Mouse (Mus musculus): ENCODE measurements around the gene Cap2. TPM values are rescaled to one million over a fixed set of nuclear protein-coding genes. Genes with fewer than 3 reads are reported as not detected.
A peak's percentile ranks its signal among the peaks of the same experiment; 100 is the strongest.

Cap2 gene
- polyA plus RNA-seq, 1 experiment from 2014 or later = 9.2 TPM

- H3K27ac ChIP-seq (replicated peaks) = no peak overlapping the region
- H3K4me1 ChIP-seq = peaks cover 30% of the 10 kb centered on the region
- no peaks in the 10 kb centered on the region for H3K27me3 ChIP-seq (ENCODE audit: low read depth, poor library complexity, severe bottlenecking)
- no peak overlapping the region for H3K4me3 ChIP-seq
- no peaks in the 10 kb centered on the region for H3K9me3 ChIP-seq (replicated peaks)
- no peaks in the 10 kb centered on the region for H3K36me3 ChIP-seq
- DNase-seq (ENCODE audit: low spot score) = no peak
- 92% methylated on average over 4 of the region's 4 CpGs for WGBS
Observed at GRCm38 (mm10) chr13:46574707-46575106, 73.1 kb downstream of the Cap2 start.

- Histone ChIP-seq H3K4me3 (no peak overlapping the region), H3K4me1 (peaks cover 14% of the 10 kb centered on the region), H3K27ac (replicated peaks) (peak overlapping the region; percentile 72), H3K9me3 (replicated peaks) (no peaks in the 10 kb centered on the region), H3K36me3 (no peaks in the 10 kb centered on the region), H3K27me3 (ENCODE audit: low read depth, poor library complexity, severe bottlenecking) (no peaks in the 10 kb centered on the region)
- 62% methylated on average over 7 of the region's 7 CpGs for WGBS
- DNase-seq (ENCODE audit: low spot score) = peak; percentile 13
Observed at GRCm38 (mm10) chr13:46584860-46585259, 83.2 kb downstream of the Cap2 start.

GRCm38 (mm10) chr13:46587717-46588289 is 86.2 kb downstream of the Cap2 start:
- 89% methylated on average over 17 of the region's 17 CpGs for WGBS
- peaks cover 14% of the 10 kb centered on the region for H3K4me1 ChIP-seq
- no peaks in the 10 kb centered on the region for H3K9me3 ChIP-seq (replicated peaks)
- H3K27ac ChIP-seq (replicated peaks) = no peak overlapping the region
- no peaks in the 10 kb centered on the region for H3K36me3 ChIP-seq
- H3K4me3 ChIP-seq = no peak overlapping the region
- no peaks in the 10 kb centered on the region for H3K27me3 ChIP-seq (ENCODE audit: low read depth, poor library complexity, severe bottlenecking)
- DNase-seq (ENCODE audit: low spot score) = no peak

- H3K27ac ChIP-seq (replicated peaks) = no peak overlapping the region
- no peaks in the 10 kb centered on the region for H3K9me3 ChIP-seq (replicated peaks)
- no peak for DNase-seq (ENCODE audit: low spot score)
- H3K36me3 ChIP-seq = no peaks in the 10 kb centered on the region
- peaks cover 14% of the 10 kb centered on the region for H3K4me1 ChIP-seq
- WGBS = 92% methylated on average over 5 of the region's 5 CpGs
- H3K27me3 ChIP-seq (ENCODE audit: low read depth, poor library complexity, severe bottlenecking) = no peaks in the 10 kb centered on the region
- H3K4me3 ChIP-seq = no peak overlapping the region
Observed at GRCm38 (mm10) chr13:46588606-46589005, 87.0 kb downstream of the Cap2 start.

GRCm38 (mm10) chr13:46590885-46591284 is 89.2 kb downstream of the Cap2 start:
- whole genome bisulfite sequencing = 87% methylated on average over 4 of the region's 4 CpGs
- Histone ChIP-seq H3K27ac (replicated peaks) (no peak overlapping the region), H3K27me3 (ENCODE audit: low read depth, poor library complexity, severe bottlenecking) (no peaks in the 10 kb centered on the region), H3K36me3 (no peaks in the 10 kb centered on the region), H3K9me3 (replicated peaks) (no peaks in the 10 kb centered on the region), H3K4me1 (peaks cover 9% of the 10 kb centered on the region; the same call in 1 of the 2 replicates), H3K4me3 (no peak overlapping the region)
- no peak for DNase-seq (ENCODE audit: low spot score)

- Histone ChIP-seq H3K4me1 (peaks cover 14% of the 10 kb centered on the region), H3K27ac (replicated peaks) (no peak overlapping the region), H3K27me3 (ENCODE audit: low read depth, poor library complexity, severe bottlenecking) (no peaks in the 10 kb centered on the region), H3K36me3 (no peaks in the 10 kb centered on the region), H3K9me3 (replicated peaks) (no peaks in the 10 kb centered on the region), H3K4me3 (no peak overlapping the region)
- 90% methylated on average over 5 of the region's 5 CpGs for WGBS
- DNase-seq (ENCODE audit: low spot score) = no peak
Observed at GRCm38 (mm10) chr13:46600694-46601093, 99.0 kb downstream of the Cap2 start.

GRCm38 (mm10) chr13:46601386-46601785 is 99.7 kb downstream of the Cap2 start:
- WGBS = 92% methylated on average over 2 of the region's 2 CpGs
- H3K4me3 ChIP-seq = no peak overlapping the region
- no peak for DNase-seq (ENCODE audit: low spot score)

GRCm38 (mm10) chr13:46602674-46603073 is 101.0 kb downstream of the Cap2 start:
- H3K9me3 ChIP-seq (replicated peaks) = no peaks in the 10 kb centered on the region
- DNase-seq (ENCODE audit: low spot score) = no peak
- no peaks in the 10 kb centered on the region for H3K27me3 ChIP-seq (ENCODE audit: low read depth, poor library complexity, severe bottlenecking)
- no peaks in the 10 kb centered on the region for H3K36me3 ChIP-seq
- H3K4me1 ChIP-seq = peaks cover 13% of the 10 kb centered on the region
- H3K4me3 ChIP-seq = no peak overlapping the region
- WGBS = 90% methylated on average over 11 of the region's 11 CpGs
- no peak overlapping the region for H3K27ac ChIP-seq (replicated peaks)

More at GRCm38 (mm10) chr13:46601386-46601785, 99.7 kb downstream of the Cap2 start:
- H3K27me3 ChIP-seq (ENCODE audit: low read depth, poor library complexity, severe bottlenecking) = no peaks in the 10 kb centered on the region
- H3K27ac ChIP-seq (replicated peaks) = no peak overlapping the region
- H3K9me3 ChIP-seq (replicated peaks) = no peaks in the 10 kb centered on the region
- H3K36me3 ChIP-seq = no peaks in the 10 kb centered on the region
- H3K4me1 ChIP-seq = peaks cover 14% of the 10 kb centered on the region

- H3K9me3 ChIP-seq (replicated peaks) = 0 out of 2 replicates have a peak, but pooled peaks cover 6% of the 10 kb centered on the region
- no peaks in the 10 kb centered on the region for H3K4me1 ChIP-seq
- no peaks in the 10 kb centered on the region for H3K27me3 ChIP-seq (ENCODE audit: low read depth, poor library complexity, severe bottlenecking)
- no peak overlapping the region for H3K27ac ChIP-seq (replicated peaks)
- 86% methylated on average over 3 of the region's 3 CpGs for WGBS
- no peak overlapping the region for H3K4me3 ChIP-seq
- H3K36me3 ChIP-seq = 0 out of 2 replicates have a peak, but pooled peaks cover 2% of the 10 kb centered on the region
- no peak for DNase-seq (ENCODE audit: low spot score)
Observed at GRCm38 (mm10) chr13:46611033-46611432, 109.4 kb downstream of the Cap2 start.

GRCm38 (mm10) chr13:46613694-46614272 is 112.1 kb downstream of the Cap2 start:
- no peak for DNase-seq (ENCODE audit: low spot score)
- H3K27me3 ChIP-seq (ENCODE audit: low read depth, poor library complexity, severe bottlenecking) = no peaks in the 10 kb centered on the region
- no peaks in the 10 kb centered on the region for H3K4me1 ChIP-seq
- WGBS = 90% methylated on average over 6 of the region's 6 CpGs
- 0 out of 2 replicates have a peak, but pooled peaks cover 2% of the 10 kb centered on the region for H3K36me3 ChIP-seq
- no peak overlapping the region for H3K4me3 ChIP-seq
- H3K9me3 ChIP-seq (replicated peaks) = no peaks in the 10 kb centered on the region
- H3K27ac ChIP-seq (replicated peaks) = no peak overlapping the region; the same call in 1 of the 2 replicates

- 88% methylated on average over 19 of the region's 19 CpGs for WGBS
- H3K27ac ChIP-seq (replicated peaks) = no peak overlapping the region
- no peaks in the 10 kb centered on the region for H3K27me3 ChIP-seq (ENCODE audit: low read depth, poor library complexity, severe bottlenecking)
- no peak for DNase-seq (ENCODE audit: low spot score)
- H3K4me1 ChIP-seq = peaks cover 21% of the 10 kb centered on the region
- no peaks in the 10 kb centered on the region for H3K36me3 ChIP-seq
- H3K9me3 ChIP-seq (replicated peaks) = no peaks in the 10 kb centered on the region
- no peak overlapping the region for H3K4me3 ChIP-seq
Observed at GRCm38 (mm10) chr13:46616673-46617362, 115.2 kb downstream of the Cap2 start.

GRCm38 (mm10) chr13:46619633-46620032 is 118.0 kb downstream of the Cap2 start:
- Histone ChIP-seq H3K27me3 (ENCODE audit: low read depth, poor library complexity, severe bottlenecking) (no peaks in the 10 kb centered on the region), H3K9me3 (replicated peaks) (no peaks in the 10 kb centered on the region), H3K4me1 (peaks cover 21% of the 10 kb centered on the region), H3K4me3 (no peak overlapping the region), H3K27ac (replicated peaks) (peak overlapping the region; percentile 52; the same call in 1 of the 2 replicates), H3K36me3 (no peaks in the 10 kb centered on the region)
- WGBS = 64% methylated on average over 11 of the region's 11 CpGs
- peak; percentile 32 for DNase-seq (ENCODE audit: low spot score)

Measured in midbrain, embryonic 10.5 days (tissue).